Mouse (Mus musculus) left cerebral cortex, postnatal 36 days (tissue): Measurements from ENCODE around the gene Gpr18. TPM values are rescaled to one million over a fixed set of nuclear protein-coding genes. Genes with fewer than 3 reads are reported as not detected.

Experiments used
- DNase-seq, 2 experiments: peaks; one replicate each; pipeline ENCODE4 v3.0.0; 2021 to 2022; ENCODE audit warnings: low spot score in 2 of 2, mixed read lengths in 1 of 2
- intact Hi-C: fragments of 180-260 bp; cut with DNase I; formaldehyde crosslinking; loops from one replicate; pipeline ENCODE4 v1.15.1; 2025
- total RNA-seq, 2 experiments: library from RNA; stranded (reverse); gene quantifications; 2 replicates each; pipeline ENCODE4 v1.2.3; 2021

Gene Gpr18
- total RNA-seq, 2 experiments from 2014 or later: not detected

DNA sequence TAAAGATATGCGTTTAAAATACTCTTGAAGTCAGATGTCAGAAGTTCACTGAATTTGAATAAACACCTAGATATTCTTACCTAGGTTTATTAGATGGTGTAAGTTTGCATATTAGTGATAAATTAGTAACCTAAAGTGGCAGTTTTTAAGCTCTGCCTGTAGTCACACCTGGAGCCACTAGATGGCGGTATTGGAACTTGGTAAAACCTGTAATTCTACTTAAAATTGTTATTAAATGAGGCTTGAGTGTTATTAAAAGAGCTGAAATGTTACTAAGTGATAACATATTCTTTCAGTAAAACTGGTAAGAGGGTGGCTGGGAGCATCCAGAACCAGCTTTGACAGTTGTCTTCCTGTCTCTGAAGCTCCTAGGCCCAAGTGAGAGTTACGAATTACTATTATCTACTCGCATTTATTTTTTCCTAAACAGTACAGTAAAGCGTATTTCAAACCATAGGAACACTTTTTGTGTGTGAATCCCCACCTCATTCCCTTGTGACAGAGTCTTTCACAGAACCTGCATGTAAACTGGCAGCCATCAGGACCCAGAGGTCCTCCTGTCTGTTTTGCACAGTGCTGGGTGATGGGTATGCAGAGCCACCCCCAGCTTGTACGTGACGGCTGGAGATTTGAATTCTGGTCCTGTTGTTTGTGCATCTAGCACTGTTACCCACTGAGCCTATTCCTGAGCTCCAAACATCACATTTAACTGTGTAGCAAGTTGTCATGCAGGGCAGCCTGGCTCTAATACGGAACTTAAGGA lies 13.0 kb upstream of the Gpr18 start:
- DNase-seq: peak in 1 of 2 experiments; percentile 28
- intact Hi-C loops: loop anchor here (1.0 to 5.0 kb wide), 2 partner anchors 132 to 204 kb away; no protein-coding TSS in a partner anchor

- intact Hi-C loops: loop anchor here (5.0 kb wide), 1 partner anchor 205 kb away; no protein-coding TSS in a partner anchor
- DNase-seq: no peak
Observed at GRCm38 (mm10) chr14:121927451-121927850, 11.9 kb upstream of the Gpr18 start.

DNA sequence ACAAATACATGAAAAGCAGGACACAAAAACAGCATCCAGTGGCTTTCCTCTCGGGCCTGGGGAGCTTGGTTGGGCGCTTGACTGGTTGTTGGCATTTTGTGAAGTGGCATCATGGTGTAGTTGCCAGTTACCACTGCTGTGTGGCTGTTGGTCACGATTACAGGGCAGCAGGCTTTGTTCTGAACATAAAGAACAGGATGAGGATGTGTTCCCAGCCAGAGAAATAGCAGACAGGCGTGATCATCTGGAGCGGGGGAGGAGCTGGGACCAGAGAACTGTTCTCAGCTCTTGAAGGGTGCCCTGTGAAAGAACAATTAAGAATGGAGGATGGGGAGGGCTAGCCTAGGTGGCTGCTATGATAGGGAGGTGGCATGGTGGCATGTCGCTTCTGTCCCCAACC lies 11.3 kb upstream of the Gpr18 start:
- DNase-seq: no peak
- intact Hi-C loops: loop anchor here (5.0 kb wide), 1 partner anchor 205 kb away; no protein-coding TSS in a partner anchor

DNA sequence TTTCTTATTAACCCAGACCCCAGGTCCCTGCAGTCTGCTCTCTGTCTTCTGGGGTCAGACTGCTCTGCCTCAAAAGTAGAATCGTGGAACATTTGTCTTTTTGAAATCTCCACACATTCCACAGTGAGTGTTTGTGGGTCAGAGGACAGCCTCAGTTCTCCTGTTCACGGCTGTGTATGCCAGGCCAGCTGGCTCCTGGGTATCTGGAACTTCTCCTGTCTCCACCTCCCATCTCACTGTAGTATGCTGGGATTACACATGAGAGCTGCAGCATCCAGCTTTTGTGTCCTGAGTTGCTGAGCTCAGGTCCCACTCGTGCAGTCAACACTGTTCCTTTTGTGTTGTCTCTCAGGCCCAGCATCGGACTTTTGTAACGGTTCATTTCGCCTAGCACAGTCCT lies 9.3 kb upstream of the Gpr18 start:
- intact Hi-C loops: loop anchor here (5.0 kb wide), 1 partner anchor 207 kb away; no protein-coding TSS in a partner anchor
- no peak for DNase-seq

- no peak for DNase-seq
Observed at GRCm38 (mm10) chr14:121922731-121923130, 7.2 kb upstream of the Gpr18 start.

DNA sequence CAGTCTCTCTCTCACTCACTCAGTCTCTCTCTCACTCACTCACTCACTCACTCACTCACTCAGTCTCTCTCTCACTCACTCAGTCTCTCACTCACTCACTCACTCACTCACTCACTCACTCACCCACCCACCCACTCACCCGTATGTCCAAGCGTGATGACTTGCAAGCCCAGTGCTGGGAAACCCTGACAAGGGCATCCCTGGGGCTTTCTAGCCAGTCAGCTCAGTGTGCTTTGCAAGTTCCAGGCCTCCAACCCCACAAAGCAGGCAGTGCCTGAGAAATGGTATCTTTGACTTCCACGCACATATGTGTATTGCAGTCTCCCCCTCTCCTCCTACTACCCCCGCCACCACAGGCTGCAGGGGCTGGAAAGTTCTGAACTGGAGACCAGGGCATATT lies 6.4 kb upstream of the Gpr18 start:
- no peak for DNase-seq

More at GRCm38 (mm10) chr14:121922731-121923130, 7.2 kb upstream of the Gpr18 start:
- intact Hi-C loops: no loop called here

GRCm38 (mm10) chr14:121920511-121921124 lies 5.0 kb upstream of the Gpr18 start:
- no peak for DNase-seq
- intact Hi-C loops: no loop called here

More for the DNA sequence above, 6.4 kb upstream of the Gpr18 start:
- intact Hi-C loops: no loop called here

GRCm38 (mm10) chr14:121919752-121920151 lies 4.2 kb upstream of the Gpr18 start:
- intact Hi-C loops: loop anchor here (2.0 to 5.0 kb wide), 2 partner anchors 42 to 55 kb away; partner anchors contain the start of gene Ubac2
- no peak for DNase-seq

DNA sequence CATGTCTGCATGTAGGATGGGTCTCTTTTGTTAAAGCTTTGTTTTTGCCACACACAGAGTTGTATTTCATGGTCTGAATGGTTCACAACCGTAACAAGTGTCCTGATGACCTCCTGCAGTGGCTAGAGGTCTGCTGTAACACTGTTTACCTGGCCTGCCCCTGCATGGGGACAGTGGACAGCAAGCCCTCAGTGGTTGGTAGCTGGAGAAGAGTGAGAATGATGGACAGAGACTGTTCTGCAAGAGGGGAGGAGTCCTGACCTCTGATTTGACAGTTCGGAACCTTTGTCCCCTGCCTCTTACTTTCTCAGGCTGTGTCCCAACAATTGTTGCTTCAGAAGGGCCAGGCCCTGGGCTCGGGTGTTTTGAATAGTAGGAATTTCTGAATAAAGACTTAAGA lies 2.7 kb upstream of the Gpr18 start:
- intact Hi-C loops: loop anchor here (2.0 to 5.0 kb wide), 2 partner anchors 41 to 53 kb away; partner anchors contain the start of gene Ubac2
- no peak for DNase-seq

DNA sequence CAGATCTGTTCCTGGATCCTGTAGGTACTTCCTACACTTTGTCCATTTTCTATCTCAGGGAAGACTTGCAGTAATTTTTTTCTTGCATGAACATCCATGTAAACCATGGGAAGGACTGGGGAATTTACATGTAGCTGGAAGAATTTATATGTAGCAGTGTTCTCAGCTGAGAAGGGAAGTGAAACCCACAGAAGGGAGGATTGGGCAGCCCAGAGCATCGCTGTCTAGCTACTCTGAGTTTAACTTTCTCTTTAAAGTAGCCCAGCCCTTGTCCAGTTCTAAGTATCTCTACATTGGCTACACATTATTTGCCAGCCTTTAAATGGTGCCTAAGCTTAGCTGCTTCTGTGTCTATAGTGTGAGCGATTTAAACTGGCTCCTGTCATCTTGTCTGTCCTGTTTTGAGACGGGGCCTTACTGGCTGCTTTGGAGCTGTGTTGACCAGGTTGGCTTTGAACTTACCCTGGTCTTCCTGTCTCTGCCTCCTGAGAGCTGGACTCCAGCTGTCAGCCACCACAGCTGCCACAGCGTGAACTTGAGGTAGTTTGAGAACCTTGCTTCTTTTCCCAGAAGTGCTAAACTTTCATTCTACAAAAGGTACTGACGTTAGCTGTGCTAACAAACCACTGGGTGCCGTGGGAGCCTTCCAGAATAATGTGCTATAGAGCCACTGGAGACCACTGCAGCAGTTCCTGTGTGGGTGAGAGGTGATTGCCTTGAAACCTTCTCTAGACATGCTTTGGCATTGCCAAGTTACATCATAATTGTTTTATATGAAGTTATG lies 922 bp upstream of the Gpr18 start:
- DNase-seq: no peak
- intact Hi-C loops: loop anchor here (5.0 kb wide), 1 partner anchor 39 kb away; the partner anchor contains the start of gene Ubac2

- intact Hi-C loops: loop anchor here (5.0 kb wide), 1 partner anchor 38 kb away; the partner anchor contains the start of gene Ubac2
- DNase-seq: no peak
Observed at GRCm38 (mm10) chr14:121915143-121915542, 438 bp downstream of the Gpr18 start.

- DNase-seq: no peak
- intact Hi-C loops: no loop called here
Observed at GRCm38 (mm10) chr14:121912501-121912900, 3.1 kb downstream of the Gpr18 start.

DNA sequence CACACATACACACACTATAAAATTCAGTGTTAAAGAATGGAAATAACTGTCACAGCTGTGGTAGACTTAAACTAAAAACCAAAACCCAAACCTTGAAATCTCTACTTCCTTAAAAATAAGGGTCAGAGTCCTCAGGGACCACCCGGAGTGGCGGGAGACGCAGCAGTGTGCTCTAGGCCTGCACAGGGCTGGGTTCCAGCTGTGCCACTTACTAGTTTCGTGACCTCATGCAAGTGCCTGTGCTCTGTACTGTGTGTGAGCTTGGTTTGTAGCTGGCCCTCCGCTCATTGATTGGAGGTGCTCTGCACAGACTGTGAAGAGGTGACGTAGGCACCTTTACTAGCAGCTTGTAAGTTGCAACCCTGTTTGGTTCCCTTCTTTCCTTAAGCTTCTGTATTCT lies 5.7 kb downstream of the Gpr18 start:
- no peak for DNase-seq
- intact Hi-C loops: no loop called here

GRCm38 (mm10) chr14:121906992-121907681 lies 8.4 kb downstream of the Gpr18 start:
- intact Hi-C loops: no loop called here
- DNase-seq: no peak

- intact Hi-C loops: no loop called here
- DNase-seq: no peak
Observed at GRCm38 (mm10) chr14:121906341-121906991, 9.1 kb downstream of the Gpr18 start.

- intact Hi-C loops: no loop called here
- DNase-seq: no peak
Observed at GRCm38 (mm10) chr14:121904754-121905153, 10.8 kb downstream of the Gpr18 start.

DNA sequence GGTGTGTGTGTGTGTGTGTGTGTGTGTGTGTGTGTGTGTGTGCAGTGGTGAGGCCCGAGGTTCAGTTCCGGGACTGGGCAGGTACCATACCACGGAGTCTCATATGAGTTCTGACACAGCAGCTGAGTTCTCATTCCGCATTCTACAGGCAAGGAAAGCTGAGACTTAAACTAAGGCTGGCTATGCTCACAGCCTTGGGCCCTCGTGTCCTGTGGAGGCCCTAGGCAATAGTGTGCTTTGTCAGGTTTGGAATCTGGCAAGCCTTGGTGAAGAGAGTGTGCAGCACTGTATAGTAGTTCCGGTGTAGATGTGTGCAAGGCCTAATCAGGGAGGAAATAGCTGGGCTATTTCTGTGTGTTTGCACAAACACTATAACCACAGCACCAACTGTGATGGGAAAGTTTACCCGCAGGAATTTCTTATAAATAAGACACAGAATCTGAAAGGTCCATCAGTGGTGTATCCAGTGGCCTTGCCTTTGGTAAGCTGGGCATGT lies 12.2 kb downstream of the Gpr18 start:
- intact Hi-C loops: no loop called here

GRCm38 (mm10) chr14:121901511-121901910 lies 14.1 kb downstream of the Gpr18 start:
- intact Hi-C loops: no loop called here
- DNase-seq: no peak

More for the DNA sequence above, 12.2 kb downstream of the Gpr18 start:
- no peak for DNase-seq

DNA sequence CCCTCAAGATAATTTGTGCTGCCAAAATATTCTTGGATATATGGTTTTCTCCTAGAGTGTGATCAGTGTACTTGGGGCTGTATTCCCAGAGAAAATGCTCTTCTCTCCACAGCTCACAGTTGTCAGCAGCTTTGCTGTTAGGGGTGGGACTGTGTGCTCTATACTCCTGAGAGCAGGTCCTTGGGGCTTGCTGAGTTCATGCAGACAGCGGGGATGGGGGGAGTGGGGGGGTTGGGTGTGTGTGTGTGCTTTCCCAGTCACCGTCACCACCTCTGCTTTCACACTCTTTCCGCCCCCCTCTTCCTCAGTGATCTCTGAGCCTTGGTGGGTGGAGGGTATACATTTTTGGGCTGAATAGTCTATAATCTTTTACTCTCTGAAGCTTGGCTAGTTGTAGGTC lies 16.5 kb downstream of the Gpr18 start:
- intact Hi-C loops: no loop called here
- no peak for DNase-seq
